Mouse (Mus musculus): ENCODE results near the gene Dhdds. TPM values are rescaled to one million over a fixed set of nuclear protein-coding genes. Genes with fewer than 3 reads are reported as not detected.

Dhdds gene
- polyA plus RNA-seq, 2 experiments, result 13.3 to 16.8 TPM

GRCm38 (mm10) chr4:133931349-133931748 is 69.4 kb downstream of the Dhdds start:
- H3K27me3 ChIP-seq (ENCODE audit: control insufficient read depth, insufficient read depth, low read length), result no peaks in the 10 kb centered on the region
- no peaks in the 10 kb centered on the region for H3K36me3 ChIP-seq (replicated peaks; ENCODE audit: control insufficient read depth, insufficient read depth, low read depth)
- peak overlapping the region; percentile 11; the same call in 1 of the 2 replicates for H3K4me2 ChIP-seq (ENCODE audit: low read depth)
- H3K4me3 ChIP-seq (ENCODE audit: insufficient read depth in 1 of 2, low read depth in 2 of 2, low read length in 2 of 2), result no peak overlapping the region
- no peak for TF ChIP-seq EP300 (IDR thresholded peaks at IDR 0.05; ENCODE audit: low read depth)
- TF ChIP-seq CTCF (IDR thresholded peaks at IDR 0.05; ENCODE audit: low read depth), result peak; percentile 68
- H3K27ac ChIP-seq, result no peak overlapping the region
- ATAC-seq (ENCODE audit: insufficient read depth), result no peak
- no peaks in the 10 kb centered on the region for H3K9me3 ChIP-seq (ENCODE audit: control insufficient read depth, low read length)
- WGBS (ENCODE audit: insufficient replicate concordance), result 6% methylated on average over 10 of the region's 10 CpGs
- H3K9ac ChIP-seq (replicated peaks), result peak overlapping the region; percentile 16; the same call in 1 of the 2 replicates
- peaks cover 0 to 13% of the 10 kb centered on the region in 2 experiments; a peak in 3 of 4 replicates for H3K4me1 ChIP-seq (replicated peaks; ENCODE audit: control insufficient read depth in 2 of 2, insufficient read depth in 2 of 2, low read length in 1 of 2)
- peak in 2 of 3 experiments; percentile 9 to 22 for DNase-seq (ENCODE audit: low read depth in 3 of 3, low spot score in 3 of 3)

- H3K4me2 ChIP-seq (ENCODE audit: low read depth), result peak overlapping the region; percentile 49
- H3K27ac ChIP-seq, result no peak overlapping the region
- DNase-seq (ENCODE audit: low read depth in 3 of 3, low spot score in 3 of 3), result no peak
- H3K27me3 ChIP-seq (ENCODE audit: control insufficient read depth, insufficient read depth, low read length), result no peaks in the 10 kb centered on the region
- ATAC-seq (ENCODE audit: insufficient read depth), result no peak
- TF ChIP-seq CTCF (IDR thresholded peaks at IDR 0.05; ENCODE audit: low read depth), result no peak
- TF ChIP-seq EP300 (IDR thresholded peaks at IDR 0.05; ENCODE audit: low read depth), result no peak
- WGBS (ENCODE audit: insufficient replicate concordance), result 8% methylated on average over 7 of the region's 7 CpGs
- no peak overlapping the region; the same call in 1 of the 2 replicates for H3K9ac ChIP-seq (replicated peaks)
- no peaks in the 10 kb centered on the region for H3K36me3 ChIP-seq (replicated peaks; ENCODE audit: control insufficient read depth, insufficient read depth, low read depth)
- no peak overlapping the region for H3K4me3 ChIP-seq (ENCODE audit: insufficient read depth in 1 of 2, low read depth in 2 of 2, low read length in 2 of 2)
- no peaks in the 10 kb centered on the region for H3K9me3 ChIP-seq (ENCODE audit: control insufficient read depth, low read length)
- H3K4me1 ChIP-seq (replicated peaks; ENCODE audit: control insufficient read depth in 2 of 2, insufficient read depth in 2 of 2, low read length in 1 of 2), result peaks cover 0 to 15% of the 10 kb centered on the region in 2 experiments; a peak in 3 of 4 replicates
Observed at GRCm38 (mm10) chr4:133929278-133929670, 71.4 kb downstream of the Dhdds start.

- peak overlapping the region; percentile 49 for H3K4me2 ChIP-seq (ENCODE audit: low read depth)
- no peak overlapping the region for H3K27ac ChIP-seq
- 17% methylated on average over 15 of the region's 15 CpGs for WGBS (ENCODE audit: insufficient replicate concordance)
- ATAC-seq (ENCODE audit: insufficient read depth) (no peak), DNase-seq (ENCODE audit: low read depth in 3 of 3, low spot score in 3 of 3) (peak in 1 of 3 experiments; percentile 12)
- no peaks in the 10 kb centered on the region for H3K9me3 ChIP-seq (ENCODE audit: control insufficient read depth, low read length)
- H3K27me3 ChIP-seq (ENCODE audit: control insufficient read depth, insufficient read depth, low read length), result no peaks in the 10 kb centered on the region
- TF ChIP-seq EP300 (IDR thresholded peaks at IDR 0.05; ENCODE audit: low read depth) (0 out of 2 replicates have a peak, but pooled peaks have one; percentile 16), CTCF (IDR thresholded peaks at IDR 0.05; ENCODE audit: low read depth) (no peak)
- peaks cover 0 to 15% of the 10 kb centered on the region in 2 experiments; a peak in 3 of 4 replicates for H3K4me1 ChIP-seq (replicated peaks; ENCODE audit: control insufficient read depth in 2 of 2, insufficient read depth in 2 of 2, low read length in 1 of 2)
- no peak overlapping the region for H3K4me3 ChIP-seq (ENCODE audit: insufficient read depth in 1 of 2, low read depth in 2 of 2, low read length in 2 of 2)
- no peaks in the 10 kb centered on the region for H3K36me3 ChIP-seq (replicated peaks; ENCODE audit: control insufficient read depth, insufficient read depth, low read depth)
- no peak overlapping the region; the same call in 1 of the 2 replicates for H3K9ac ChIP-seq (replicated peaks)
Observed at GRCm38 (mm10) chr4:133928576-133929277, 72.0 kb downstream of the Dhdds start.

DNA sequence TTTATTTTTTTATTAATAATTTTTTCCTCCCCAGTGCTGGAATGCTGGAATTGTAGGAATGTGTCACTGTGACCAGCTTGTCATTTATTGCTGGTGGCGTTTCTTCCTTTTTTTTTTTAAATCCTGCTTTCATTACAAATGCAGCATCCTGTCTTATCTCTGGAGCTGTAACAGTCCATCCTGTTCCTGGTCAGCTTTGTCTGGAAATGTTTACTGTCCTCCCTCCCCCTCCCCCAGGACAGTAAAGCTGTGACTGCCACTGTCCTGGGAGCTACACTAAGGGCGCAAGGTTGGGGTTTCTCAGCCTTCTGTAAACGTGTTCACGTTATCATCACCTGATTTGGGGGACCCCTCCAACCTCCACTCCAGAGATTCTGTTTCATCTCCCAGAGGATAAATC is 75.5 kb downstream of the Dhdds start:
- no peak overlapping the region for H3K27ac ChIP-seq
- no peaks in the 10 kb centered on the region for H3K36me3 ChIP-seq (replicated peaks; ENCODE audit: control insufficient read depth, insufficient read depth, low read depth)
- H3K9me3 ChIP-seq (ENCODE audit: control insufficient read depth, low read length), result no peaks in the 10 kb centered on the region
- no peak for DNase-seq (ENCODE audit: low read depth in 3 of 3, low spot score in 3 of 3)
- 53% methylated on average over 4 of the region's 4 CpGs for WGBS (ENCODE audit: insufficient replicate concordance)
- H3K27me3 ChIP-seq (ENCODE audit: control insufficient read depth, insufficient read depth, low read length), result no peaks in the 10 kb centered on the region
- no peak for TF ChIP-seq CTCF (IDR thresholded peaks at IDR 0.05; ENCODE audit: low read depth)
- no peak for TF ChIP-seq EP300 (IDR thresholded peaks at IDR 0.05; ENCODE audit: low read depth)
- no peak overlapping the region for H3K9ac ChIP-seq (replicated peaks)
- no peak for ATAC-seq (ENCODE audit: insufficient read depth)
- no peak overlapping the region for H3K4me2 ChIP-seq (ENCODE audit: low read depth)
- H3K4me3 ChIP-seq (ENCODE audit: insufficient read depth in 1 of 2, low read depth in 2 of 2, low read length in 2 of 2), result no peak overlapping the region
- H3K4me1 ChIP-seq (replicated peaks; ENCODE audit: control insufficient read depth in 2 of 2, insufficient read depth in 2 of 2, low read length in 1 of 2), result peaks cover 0 to 11% of the 10 kb centered on the region in 2 experiments; a peak in 3 of 4 replicates

- H3K27me3 ChIP-seq (ENCODE audit: control insufficient read depth, insufficient read depth, low read length), result no peaks in the 10 kb centered on the region
- H3K9me3 ChIP-seq (ENCODE audit: control insufficient read depth, low read length), result no peaks in the 10 kb centered on the region
- no peak for ATAC-seq (ENCODE audit: insufficient read depth)
- WGBS (ENCODE audit: insufficient replicate concordance), result 69% methylated on average over 5 of the region's 5 CpGs
- no peak overlapping the region for H3K4me2 ChIP-seq (ENCODE audit: low read depth)
- peaks cover 0 to 7% of the 10 kb centered on the region in 2 experiments; a peak in 3 of 4 replicates for H3K4me1 ChIP-seq (replicated peaks; ENCODE audit: control insufficient read depth in 2 of 2, insufficient read depth in 2 of 2, low read length in 1 of 2)
- TF ChIP-seq EP300 (IDR thresholded peaks at IDR 0.05; ENCODE audit: low read depth), result no peak
- TF ChIP-seq CTCF (IDR thresholded peaks at IDR 0.05; ENCODE audit: low read depth), result no peak
- no peak overlapping the region for H3K4me3 ChIP-seq (ENCODE audit: insufficient read depth in 1 of 2, low read depth in 2 of 2, low read length in 2 of 2)
- H3K9ac ChIP-seq (replicated peaks), result no peak overlapping the region
- H3K36me3 ChIP-seq (replicated peaks; ENCODE audit: control insufficient read depth, insufficient read depth, low read depth), result no peaks in the 10 kb centered on the region
- no peak for DNase-seq (ENCODE audit: low read depth in 3 of 3, low spot score in 3 of 3)
- H3K27ac ChIP-seq, result no peak overlapping the region
Observed at GRCm38 (mm10) chr4:133923743-133924142, 77.0 kb downstream of the Dhdds start.

Other genes starting within 250 kb of the Dhdds start
- gene Arid1a, start 244.1 kb downstream of the Dhdds start, polyA plus RNA-seq (2012; rRNA removed), result 11.9 and 12.0 TPM in 2 replicates
- gene Arid1a, start 244.1 kb downstream of the Dhdds start, polyA plus RNA-seq (2014; fragmentation: Nextera tagmentation; extraction: Ambion mirVana), result 7.4 and 7.8 TPM in 2 replicates
- 27.9 and 28.4 TPM in 2 replicates for gene Rps6ka1, start 113.1 kb downstream of the Dhdds start, polyA plus RNA-seq (2012; rRNA removed)
- gene Rps6ka1, start 113.1 kb downstream of the Dhdds start, polyA plus RNA-seq (2014; fragmentation: Nextera tagmentation; extraction: Ambion mirVana), result 48.4 and 53.0 TPM in 2 replicates
- gene Hmgn2, start 32.3 kb downstream of the Dhdds start, polyA plus RNA-seq (2012; rRNA removed), result 120 and 233 TPM in 2 replicates
- gene Hmgn2, start 32.3 kb downstream of the Dhdds start, polyA plus RNA-seq (2014; fragmentation: Nextera tagmentation; extraction: Ambion mirVana), result 665 and 670 TPM in 2 replicates
- 0.70 and 0.95 TPM in 2 replicates for gene Lin28a, start 17.9 kb upstream of the Dhdds start, polyA plus RNA-seq (2012; rRNA removed)
- 0.28 and 0.42 TPM in 2 replicates for gene Lin28a, start 17.9 kb upstream of the Dhdds start, polyA plus RNA-seq (2014; fragmentation: Nextera tagmentation; extraction: Ambion mirVana)
- 0.03 and 0.06 TPM in 2 replicates for gene Zfp683, start 52.9 kb upstream of the Dhdds start, polyA plus RNA-seq (2012; rRNA removed)
- gene Zfp683, start 52.9 kb upstream of the Dhdds start, polyA plus RNA-seq (2014; fragmentation: Nextera tagmentation; extraction: Ambion mirVana), result not detected in 2 replicates
- 0.23 TPM in 2 replicates for gene Crybg2, start 59.9 kb upstream of the Dhdds start, polyA plus RNA-seq (2012; rRNA removed)
- gene Crybg2, start 59.9 kb upstream of the Dhdds start, polyA plus RNA-seq (2014; fragmentation: Nextera tagmentation; extraction: Ambion mirVana), result 0.42 and 0.67 TPM in 2 replicates
- gene Cd52, start 94.2 kb upstream of the Dhdds start, polyA plus RNA-seq (2012; rRNA removed), result 17.1 and 31.5 TPM in 2 replicates
- gene Cd52, start 94.2 kb upstream of the Dhdds start, polyA plus RNA-seq (2014; fragmentation: Nextera tagmentation; extraction: Ambion mirVana), result 31.0 and 36.7 TPM in 2 replicates
- 1.4 TPM in 2 replicates for gene Ubxn11, start 101.7 kb upstream of the Dhdds start, polyA plus RNA-seq (2012; rRNA removed)
- 2.0 and 3.7 TPM in 2 replicates for gene Ubxn11, start 101.7 kb upstream of the Dhdds start, polyA plus RNA-seq (2014; fragmentation: Nextera tagmentation; extraction: Ambion mirVana)
- gene Sh3bgrl3, start 127.9 kb upstream of the Dhdds start, polyA plus RNA-seq (2012; rRNA removed), result 70.8 and 79.9 TPM in 2 replicates
- gene Sh3bgrl3, start 127.9 kb upstream of the Dhdds start, polyA plus RNA-seq (2014; fragmentation: Nextera tagmentation; extraction: Ambion mirVana), result 142 and 153 TPM in 2 replicates
- 14.2 and 16.9 TPM in 2 replicates for gene Cep85, start 186.2 kb upstream of the Dhdds start, polyA plus RNA-seq (2012; rRNA removed)
- gene Cep85, start 186.2 kb upstream of the Dhdds start, polyA plus RNA-seq (2014; fragmentation: Nextera tagmentation; extraction: Ambion mirVana), result 30.2 and 35.2 TPM in 2 replicates
- not detected in 2 replicates for gene Gm7534, start 202.1 kb upstream of the Dhdds start, polyA plus RNA-seq (2012; rRNA removed)
- gene Gm7534, start 202.1 kb upstream of the Dhdds start, polyA plus RNA-seq (2014; fragmentation: Nextera tagmentation; extraction: Ambion mirVana), result not detected in 2 replicates
- gene Catsper4, start 226.5 kb upstream of the Dhdds start, polyA plus RNA-seq (2012; rRNA removed), result not detected in 2 replicates
- not detected in 2 replicates for gene Catsper4, start 226.5 kb upstream of the Dhdds start, polyA plus RNA-seq (2014; fragmentation: Nextera tagmentation; extraction: Ambion mirVana)
- gene Cnksr1, start 237.5 kb upstream of the Dhdds start, polyA plus RNA-seq (2012; rRNA removed), result 0.05 and 0.06 TPM in 2 replicates
- gene Cnksr1, start 237.5 kb upstream of the Dhdds start, polyA plus RNA-seq (2014; fragmentation: Nextera tagmentation; extraction: Ambion mirVana), result 0.35 TPM in 1 of 2 replicates, not detected in the other
- not detected in 2 replicates for gene E130218I03Rik, start 242.7 kb upstream of the Dhdds start, polyA plus RNA-seq (2012; rRNA removed)
- not detected in 2 replicates for gene E130218I03Rik, start 242.7 kb upstream of the Dhdds start, polyA plus RNA-seq (2014; fragmentation: Nextera tagmentation; extraction: Ambion mirVana)
- 5.6 and 6.4 TPM in 2 replicates for gene Zfp593, start 244.7 kb upstream of the Dhdds start, polyA plus RNA-seq (2012; rRNA removed)
- gene Zfp593, start 244.7 kb upstream of the Dhdds start, polyA plus RNA-seq (2014; fragmentation: Nextera tagmentation; extraction: Ambion mirVana), result 7.1 TPM in 2 replicates
- not detected in 2 replicates for gene Gm30191, start 246.0 kb upstream of the Dhdds start, polyA plus RNA-seq (2012; rRNA removed)
- not detected in 2 replicates for gene Gm30191, start 246.0 kb upstream of the Dhdds start, polyA plus RNA-seq (2014; fragmentation: Nextera tagmentation; extraction: Ambion mirVana)